17 mouse cellular contexts compared by ENCODE assay signal in genomic region chr10:107231421-107232010, GRCm38 (mm10). TPM values are rescaled to one million over a fixed set of nuclear protein-coding genes. Genes with fewer than 3 reads are reported as not detected.
"Had no signal": no experiment of that assay in that cellular context is flagged by ENCODE, and none has a peak within 500 bp of the region (broad histone marks: within the 10 kb centered on the region; RNA-seq: fewer than 3 reads in every experiment).

No protein-coding gene starts in this region.

- DNase-seq: gastrocnemius, postnatal 14 days; gastrocnemius, postnatal 36 days; heart, adult 11 months; heart, adult 2 months; heart, postnatal 14 days; heart, postnatal 36 days; kidney, adult 11 months; kidney, adult 2 months; kidney, adult 9 months; kidney, postnatal 25 days; kidney, postnatal 4 days; liver; liver, embryonic 13.5 days; liver, postnatal 0 days had no signal

- ATAC-seq: hindbrain, postnatal 0 days; intestine, embryonic 16.5 days; liver, postnatal 0 days had no signal

RNA-seq across cellular contexts. Expression of gene Lin7a, which starts 40.0 kb away (rescaled TPM):
- total RNA-seq: hematopoietic stem cell, adult 5-6 weeks had no signal
